Mouse (Mus musculus) MEL (cell line): ENCODE measurements around the gene Opa3.

Experiments used
- E2F4 ChIP-seq: IDR thresholded peaks from 2 replicates; pipeline ENCODE4 v1.6.1; 2011; ENCODE audit warnings: low read depth, low read length, improper control_type of control experiment, borderline replicate concordance
- MYB ChIP-seq: IDR thresholded peaks from 2 replicates; pipeline ENCODE4 v1.6.1; 2011; ENCODE audit warnings: mild to moderate bottlenecking, low read depth, low read length, improper control_type of control experiment
- POLR2A ChIP-seq, 2 experiments: IDR thresholded peaks; 2 replicates each; pipeline ENCODE4 v1.6.1; 2011 to 2012; ENCODE audit warnings: low read length in 2 of 2, mild to moderate bottlenecking in 2 of 2, control low read depth in 1 of 2, improper control_type of control experiment in 1 of 2, low read depth in 1 of 2, moderate library complexity in 1 of 2; ENCODE audit not compliant: control insufficient read depth in 1 of 2, insufficient read depth in 1 of 2, poor library complexity in 1 of 2
- SMC3 ChIP-seq: IDR thresholded peaks from 2 replicates; pipeline ENCODE4 v1.6.1; 2011; ENCODE audit warnings: low read depth, low read length, improper control_type of control experiment
- TCF12 ChIP-seq: IDR thresholded peaks from 2 replicates; pipeline ENCODE4 v1.6.1; 2014; ENCODE audit warnings: low read depth, mild to moderate bottlenecking, inconsistent platforms, low read length, improper control_type of control experiment, moderate library complexity

- TF ChIP-seq POLR2A (IDR thresholded peaks at IDR 0.05; ENCODE audit: control insufficient read depth in 1 of 2, insufficient read depth in 1 of 2, low read depth in 1 of 2, low read length in 2 of 2, poor library complexity in 1 of 2) (no peak; a peak in 2 of 4 replicates), MYB (no peak), SMC3 (no peak), TCF12 (no peak), E2F4 (no peak)
Measured at GRCm38 (mm10) chr7:19269721-19270441, 41.7 kb downstream of the Opa3 start.
